Comparison of ENCODE assay signal across 28 mouse cellular contexts in genomic region chr2:38124727-38125126, GRCm38 (mm10).
"Had no signal": no experiment of that assay in that cellular context is flagged by ENCODE, and none has a peak within 500 bp of the region (broad histone marks: within the 10 kb centered on the region; RNA-seq: fewer than 3 reads in every experiment).

No protein-coding gene starts in this region.

- H3K4me2 ChIP-seq: limb, embryonic 12.5 days; limb, embryonic 13.5 days; limb, embryonic 15.5 days; lung, embryonic 14.5 days; lung, embryonic 15.5 days; midbrain, embryonic 11.5 days; midbrain, embryonic 12.5 days; midbrain, embryonic 13.5 days; midbrain, embryonic 15.5 days; neural tube, embryonic 12.5 days; neural tube, embryonic 13.5 days had no signal

- H3K9me3 ChIP-seq: limb, embryonic 10.5 days; limb, embryonic 12.5 days; limb, embryonic 13.5 days; limb, embryonic 15.5 days; lung, embryonic 15.5 days; megakaryocyte, embryonic 14.5 days; midbrain, embryonic 10.5 days; midbrain, embryonic 12.5 days; midbrain, embryonic 13.5 days; midbrain, embryonic 15.5 days; neural tube, embryonic 12.5 days; neural tube, embryonic 13.5 days had no signal

- H3K4me3 ChIP-seq: left cerebral cortex, adult 2 months; limb, embryonic 10.5 days; limb, embryonic 12.5 days; limb, embryonic 13.5 days; limb, embryonic 15.5 days; lung, embryonic 15.5 days; megakaryocyte, embryonic 14.5 days; midbrain, embryonic 10.5 days; midbrain, embryonic 12.5 days; midbrain, embryonic 13.5 days; midbrain, embryonic 15.5 days; myocyte; neural tube, embryonic 12.5 days; neural tube, embryonic 13.5 days had no signal

- ATAC-seq: lung, postnatal 0 days; midbrain, embryonic 13.5 days; midbrain, embryonic 15.5 days; midbrain, embryonic 16.5 days had no signal

- H3K4me1 ChIP-seq: limb, embryonic 15.5 days; lung, embryonic 15.5 days; midbrain, embryonic 12.5 days; midbrain, embryonic 13.5 days; midbrain, embryonic 15.5 days; neural tube, embryonic 12.5 days; neural tube, embryonic 13.5 days had no signal

- H3K27ac ChIP-seq: left cerebral cortex, adult 2 months; limb, embryonic 10.5 days; limb, embryonic 12.5 days; limb, embryonic 13.5 days; limb, embryonic 15.5 days; lung, embryonic 15.5 days; macrophage; midbrain, embryonic 10.5 days; midbrain, embryonic 12.5 days; midbrain, embryonic 13.5 days; midbrain, embryonic 15.5 days; neural tube, embryonic 12.5 days; neural tube, embryonic 13.5 days had no signal

- H3K9ac ChIP-seq: limb, embryonic 12.5 days; limb, embryonic 13.5 days; limb, embryonic 15.5 days; liver, embryonic 14.5 days; lung, embryonic 14.5 days; lung, embryonic 15.5 days; midbrain, embryonic 12.5 days; midbrain, embryonic 13.5 days; midbrain, embryonic 15.5 days; neural tube, embryonic 12.5 days; neural tube, embryonic 13.5 days had no signal

- H3K36me3 ChIP-seq: limb, embryonic 15.5 days; lung, embryonic 15.5 days; midbrain, embryonic 10.5 days; midbrain, embryonic 12.5 days; midbrain, embryonic 13.5 days; midbrain, embryonic 15.5 days; neural tube, embryonic 12.5 days had no signal

- H3K27me3 ChIP-seq: limb, embryonic 12.5 days; limb, embryonic 13.5 days; limb, embryonic 15.5 days; lung, embryonic 15.5 days; megakaryocyte, embryonic 14.5 days; midbrain, embryonic 12.5 days; midbrain, embryonic 13.5 days; midbrain, embryonic 15.5 days; neural tube, embryonic 12.5 days; neural tube, embryonic 13.5 days had no signal

- DNase-seq: left cerebral cortex, postnatal 4 days; lung, adult 18-20 months; lung, adult 2 months; lung, embryonic 14.5 days; lung, postnatal 10 days; lung, postnatal 14 days; lung, postnatal 36 days; lung, postnatal 4 days; midbrain, embryonic 14.5 days had no signal
